Mouse (Mus musculus) neural tube, embryonic 10.5 days (tissue): ENCODE results near the gene Nol6.

Experiments
- DNase-seq: peaks from one replicate; pipeline ENCODE4 v3.0.0-alpha.2; 2017; ENCODE audit warnings: low spot score; ENCODE audit errors: extremely low spot score

Nol6 gene

DNA sequence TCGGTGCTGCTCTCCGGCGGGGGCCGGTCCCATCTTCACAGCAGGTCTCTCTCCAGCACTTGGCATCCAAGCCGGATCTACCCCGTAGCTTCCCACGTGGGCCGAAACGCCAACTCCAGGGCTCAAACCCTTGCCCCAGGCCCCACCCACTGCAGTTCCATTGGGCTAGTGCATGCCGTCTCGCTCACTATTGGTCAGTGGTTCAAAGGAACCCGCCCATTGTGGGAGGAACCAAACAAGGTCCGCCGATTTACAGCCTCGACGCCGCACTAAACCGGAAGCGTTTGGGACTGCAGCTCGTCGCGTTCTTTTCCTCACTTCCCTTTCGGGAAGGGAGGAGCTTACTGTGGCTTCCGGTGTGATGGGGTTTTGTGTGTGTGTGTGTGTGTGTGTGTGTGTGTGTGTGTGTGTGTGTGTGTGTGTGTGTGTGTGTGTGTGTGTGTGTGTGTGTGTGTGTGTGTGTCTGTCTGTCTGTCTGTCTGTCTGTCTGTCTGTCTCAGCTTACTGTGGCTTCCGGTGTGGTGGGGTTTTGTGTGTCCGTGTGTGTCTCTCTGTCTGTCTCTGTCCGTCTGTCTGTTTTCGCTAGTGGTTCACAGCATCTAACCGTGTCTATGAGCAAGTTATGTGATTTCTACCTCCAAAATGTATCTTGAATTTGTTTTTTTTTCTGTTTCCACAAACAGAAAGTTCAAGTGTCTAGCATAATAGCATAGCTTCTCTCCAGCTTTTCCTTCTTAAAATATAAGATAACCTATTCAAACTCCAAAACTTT, at the start of gene Nol6:
Gene Nol6 (minus strand): TSS at position 276 of the 772 bp plus-strand sequence.
- peak; percentile 94 for DNase-seq

DNA sequence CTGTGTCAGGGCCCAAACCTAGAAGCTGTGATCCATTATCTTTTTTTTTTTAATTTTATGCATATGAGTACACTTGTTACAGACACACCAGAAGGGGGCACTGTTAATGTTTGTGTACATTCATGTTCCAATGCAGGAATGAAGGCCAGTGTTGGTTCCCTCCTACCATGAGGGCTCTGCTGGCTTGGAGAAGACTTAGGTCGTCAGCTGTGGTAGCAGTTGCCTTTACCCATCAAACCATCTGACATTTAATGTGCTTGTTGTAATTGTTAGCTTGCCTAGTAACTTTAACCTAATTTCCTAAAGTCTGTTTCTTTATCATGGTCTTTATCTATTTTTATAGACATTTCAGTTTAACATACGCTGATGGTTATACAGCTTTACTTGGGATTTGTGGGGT, 46.7 kb upstream of the Nol6 start:
- no peak for DNase-seq

DNA sequence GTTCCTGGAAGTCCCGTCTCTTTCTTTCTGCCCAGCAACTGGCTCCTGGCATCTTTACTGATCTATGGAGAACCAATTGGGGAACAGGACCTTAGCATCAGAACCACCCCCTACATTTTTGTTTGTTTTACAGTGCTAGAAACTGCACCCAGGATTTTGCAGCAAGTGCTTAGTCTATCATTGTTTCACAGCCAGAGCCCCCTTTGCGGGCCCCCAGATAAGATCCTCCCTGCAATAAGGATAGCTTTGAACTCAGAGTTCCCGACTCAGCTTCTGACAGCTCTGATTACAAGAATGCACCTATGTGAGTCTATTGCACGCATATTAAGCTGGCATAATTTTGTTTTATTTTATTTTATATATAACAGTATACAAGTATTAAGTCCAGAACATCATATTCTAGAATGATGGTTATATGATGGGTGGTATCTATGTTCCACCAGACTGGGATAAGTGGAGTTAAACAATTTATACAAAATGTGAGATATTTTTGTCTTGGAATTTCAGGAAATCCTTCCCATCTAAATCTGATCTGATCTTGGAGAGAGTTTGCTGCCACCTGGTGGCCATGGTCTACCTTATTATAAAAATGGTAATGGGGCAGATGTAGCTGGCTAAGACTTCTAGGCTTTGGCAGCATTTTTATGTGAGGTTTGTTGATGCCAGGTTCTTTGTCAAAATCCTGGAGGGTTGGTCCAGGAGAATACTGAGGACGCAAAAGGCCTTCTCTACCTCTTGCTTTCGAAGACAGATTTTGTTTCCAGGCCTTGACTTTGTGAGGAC, 41.6 kb upstream of the Nol6 start:
- peak; percentile 73 for DNase-seq

DNA sequence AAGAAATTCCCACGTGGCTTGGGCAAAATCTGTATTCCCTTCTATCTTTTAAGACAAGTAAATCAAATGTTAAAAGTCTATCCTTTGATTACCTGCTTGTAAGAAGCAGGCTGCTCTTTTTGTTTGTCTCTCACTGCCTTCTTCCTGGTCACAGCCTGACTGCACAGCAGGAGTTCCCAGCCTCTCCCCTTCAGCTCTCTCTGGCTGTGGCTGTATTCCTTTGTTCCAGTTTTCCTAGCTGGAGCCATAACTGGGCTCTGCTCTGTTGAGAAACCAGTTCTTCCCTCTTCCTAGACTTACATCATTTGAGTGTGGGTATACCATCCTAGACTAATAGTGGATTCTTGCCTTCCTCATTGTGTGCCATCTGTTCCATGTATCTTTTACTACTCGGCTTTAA, 40.7 kb upstream of the Nol6 start:
- DNase-seq: no peak

DNA sequence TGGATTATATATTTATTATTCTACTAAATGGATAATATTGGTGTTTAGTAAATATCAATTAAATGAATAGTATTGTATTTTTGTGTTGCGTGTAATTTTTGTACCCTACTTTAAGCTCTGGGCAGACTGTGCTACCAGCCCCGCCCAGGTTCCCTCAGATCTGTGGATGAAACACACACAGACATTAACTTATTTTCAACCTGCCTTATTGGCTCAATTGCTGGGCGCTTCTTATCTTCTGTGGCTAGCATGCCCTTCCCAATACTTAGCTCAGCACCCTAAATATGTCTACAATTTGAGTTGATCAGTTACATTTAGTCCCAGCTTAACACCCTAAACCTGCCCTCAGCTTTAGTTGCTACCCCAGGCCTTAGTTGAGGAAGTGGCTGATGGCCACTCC, 37.0 kb upstream of the Nol6 start:
- DNase-seq: no peak

DNA sequence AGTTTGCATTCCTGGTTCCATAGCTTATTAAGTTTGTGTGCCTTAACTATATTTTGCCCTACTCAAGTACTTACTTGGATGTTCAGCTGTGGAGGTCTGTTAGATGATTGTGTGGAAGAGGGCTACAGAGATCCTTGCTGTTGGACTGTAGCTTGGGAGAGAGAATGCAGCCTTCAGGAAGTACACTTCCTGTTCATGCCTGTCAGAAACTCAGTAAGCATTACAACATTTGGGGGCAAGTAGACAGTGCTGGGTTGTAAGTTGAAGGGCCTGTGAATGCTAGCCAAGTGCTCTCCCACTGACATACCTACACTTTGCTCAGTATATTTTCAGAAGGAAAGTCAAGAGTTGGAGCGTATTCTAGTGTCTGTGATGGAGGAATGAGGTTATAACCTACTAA, 34.0 kb upstream of the Nol6 start:
- DNase-seq: no peak

DNA sequence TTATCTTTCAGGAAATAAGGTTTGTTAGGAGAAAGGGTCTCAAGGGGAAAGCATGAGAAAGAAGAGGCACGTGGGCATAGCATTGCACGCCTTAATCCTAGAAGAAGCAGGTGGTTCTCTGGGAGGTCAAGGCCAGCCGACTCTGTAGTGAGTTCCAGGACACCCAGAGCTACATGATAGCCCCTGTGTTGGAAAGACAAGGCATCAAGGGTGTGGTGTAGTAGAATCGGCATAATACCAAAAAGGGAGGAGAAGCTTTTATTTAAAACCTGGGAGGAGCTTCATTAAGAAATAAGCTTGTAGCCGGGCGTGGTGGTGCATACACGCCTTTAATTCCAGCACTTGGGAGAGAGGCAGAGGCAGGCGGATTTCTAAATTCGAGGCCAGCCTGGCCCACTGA, 32.7 kb upstream of the Nol6 start:
- DNase-seq: no peak

DNA sequence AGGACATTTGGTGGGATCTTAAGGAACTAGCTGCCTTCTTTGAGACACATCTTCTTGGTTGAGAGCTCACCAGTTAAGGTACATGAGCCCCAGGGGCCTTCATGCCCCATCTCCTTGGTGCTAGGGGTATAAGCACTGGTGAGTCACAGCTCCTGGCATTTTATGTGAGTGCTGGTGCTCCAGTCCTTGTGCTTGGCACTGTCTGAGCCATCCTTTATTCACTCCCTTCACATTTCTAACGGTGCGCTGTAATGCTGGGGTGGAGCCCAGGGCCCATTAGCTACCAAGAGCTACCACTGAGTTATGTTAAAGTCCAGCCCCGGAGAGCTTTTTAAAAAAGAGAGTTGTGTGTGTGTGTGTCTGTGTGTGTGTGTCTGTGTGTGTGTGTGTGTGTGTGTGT, 28.9 kb upstream of the Nol6 start:
- no peak for DNase-seq

DNA sequence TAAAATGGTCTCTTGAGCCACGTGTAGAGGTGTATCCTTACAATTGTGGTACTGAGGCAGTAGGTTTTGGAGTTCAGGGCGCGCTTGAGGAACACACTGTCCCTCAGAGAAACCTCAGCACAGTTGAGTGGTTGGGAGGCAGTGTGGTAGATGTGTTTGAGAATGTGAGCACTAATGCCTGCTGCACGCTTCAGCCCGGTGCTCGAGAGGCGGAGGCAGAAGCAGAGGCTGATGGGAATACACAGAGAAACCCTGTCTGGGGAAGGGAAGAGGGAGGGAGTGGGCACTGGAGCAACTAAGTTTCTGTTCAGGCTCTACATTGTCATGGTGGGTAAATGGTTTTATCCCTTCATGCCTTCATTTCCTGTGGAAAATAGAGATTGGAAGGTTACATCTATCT, 26.9 kb upstream of the Nol6 start:
- no peak for DNase-seq

DNA sequence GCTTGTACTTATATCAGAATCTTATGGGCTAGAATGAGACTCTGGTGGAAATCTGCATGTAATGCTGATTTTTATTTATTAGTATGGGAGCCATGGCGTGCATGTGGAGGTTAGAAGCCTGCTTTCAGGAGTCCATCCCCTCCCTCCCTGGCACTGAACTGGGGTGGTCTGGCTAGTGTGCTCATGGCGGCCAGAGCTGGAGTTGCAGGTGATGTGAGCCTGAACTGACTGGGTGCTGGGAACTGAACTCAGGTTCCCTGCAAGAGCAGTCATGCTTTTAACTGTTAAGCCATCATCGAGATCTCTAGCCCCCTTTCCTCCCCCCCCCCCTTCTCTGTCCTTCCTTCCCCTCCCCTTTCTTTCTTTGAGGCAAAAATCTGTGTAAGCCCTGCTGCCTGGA, 25.6 kb upstream of the Nol6 start:
- no peak for DNase-seq

DNA sequence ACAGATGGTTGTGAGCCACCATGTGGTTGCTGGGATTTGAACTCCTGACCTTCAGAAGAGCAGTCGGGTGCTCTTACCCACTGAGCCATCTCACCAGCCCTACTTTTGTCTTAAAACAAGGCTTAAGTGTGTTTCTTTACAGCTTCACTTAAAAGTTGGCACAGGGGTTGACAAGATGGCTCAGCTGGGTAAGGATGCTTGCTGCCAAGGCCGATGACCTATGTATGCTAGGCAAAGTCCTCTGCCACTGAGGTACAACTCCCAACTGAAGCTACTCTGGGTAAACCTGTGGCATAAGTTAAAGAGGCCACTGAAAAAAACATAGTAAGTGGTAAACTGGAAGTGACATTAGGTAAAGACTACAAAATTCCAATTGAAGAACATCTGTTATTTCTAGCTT, 18.3 kb upstream of the Nol6 start:
- no peak for DNase-seq

DNA sequence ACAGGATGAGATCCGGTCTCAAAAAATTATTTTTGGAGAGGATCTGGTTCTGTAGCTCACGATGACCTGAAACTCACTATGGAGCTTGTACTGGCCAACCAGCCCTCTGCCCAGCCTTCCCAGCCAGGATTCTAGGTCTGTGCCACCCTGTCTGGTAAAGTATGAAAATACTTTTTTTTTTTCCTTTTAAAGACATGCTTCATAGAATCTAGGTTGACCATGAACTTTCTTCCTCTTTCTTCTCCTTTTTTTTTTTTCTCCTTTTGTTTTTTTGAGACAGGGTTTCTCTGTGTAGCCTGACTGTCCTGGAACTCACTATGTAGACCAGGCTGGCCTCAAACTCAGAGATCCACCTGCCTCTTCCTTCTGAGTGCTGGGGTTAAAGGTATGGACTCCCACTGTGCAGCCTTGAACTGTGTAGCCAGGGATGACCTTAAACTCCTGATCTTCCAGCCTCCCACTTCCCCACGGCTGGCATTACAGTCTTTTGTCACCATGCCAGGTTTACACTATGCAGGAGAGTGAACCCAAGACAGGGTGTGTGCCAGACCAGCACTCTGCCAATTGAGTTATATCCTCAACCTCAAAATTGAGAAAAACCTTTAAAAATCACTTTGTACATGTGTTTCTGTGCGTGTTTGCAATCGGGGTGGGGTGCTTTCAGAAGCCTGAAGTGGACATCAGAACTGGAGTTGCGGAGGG, 16.1 kb upstream of the Nol6 start:
- no peak for DNase-seq

DNA sequence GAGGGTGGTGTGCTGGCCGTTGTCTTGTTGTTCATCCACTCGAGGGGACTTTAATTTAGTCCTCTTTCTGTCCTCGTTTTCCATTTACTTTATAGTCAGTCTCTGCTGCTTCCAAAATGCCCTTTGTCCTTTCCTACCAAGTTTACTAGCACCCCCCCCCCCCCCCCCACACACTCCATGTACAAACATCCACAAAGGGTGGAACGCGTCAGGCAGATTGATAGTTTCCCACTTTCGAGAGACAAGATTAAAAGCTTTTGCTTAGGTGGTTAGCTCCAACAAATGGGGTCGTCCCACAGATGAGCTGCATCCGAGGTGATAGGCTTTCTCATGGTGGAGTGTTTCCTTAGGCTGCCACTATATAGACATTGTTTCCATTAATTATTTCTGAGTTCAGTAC, 12.6 kb upstream of the Nol6 start:
- no peak for DNase-seq

DNA sequence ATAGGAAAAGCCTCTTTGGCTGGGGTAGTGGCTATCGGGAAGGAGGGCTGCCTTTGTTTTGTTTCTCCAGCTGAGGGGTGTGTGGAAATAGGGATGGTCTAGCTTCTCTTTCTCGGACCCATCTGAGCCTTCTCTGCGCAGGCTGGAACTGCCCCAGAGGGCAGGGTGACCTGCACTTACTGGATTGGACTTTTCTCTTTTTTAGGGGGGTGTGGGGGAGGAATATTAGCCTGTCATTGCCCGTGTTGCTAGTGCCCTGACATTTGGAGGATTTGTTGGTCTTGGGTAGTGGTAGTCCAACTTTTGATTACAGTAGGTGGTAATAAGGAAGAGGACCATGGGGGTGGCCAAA, 12.2 kb upstream of the Nol6 start:
- no peak for DNase-seq

DNA sequence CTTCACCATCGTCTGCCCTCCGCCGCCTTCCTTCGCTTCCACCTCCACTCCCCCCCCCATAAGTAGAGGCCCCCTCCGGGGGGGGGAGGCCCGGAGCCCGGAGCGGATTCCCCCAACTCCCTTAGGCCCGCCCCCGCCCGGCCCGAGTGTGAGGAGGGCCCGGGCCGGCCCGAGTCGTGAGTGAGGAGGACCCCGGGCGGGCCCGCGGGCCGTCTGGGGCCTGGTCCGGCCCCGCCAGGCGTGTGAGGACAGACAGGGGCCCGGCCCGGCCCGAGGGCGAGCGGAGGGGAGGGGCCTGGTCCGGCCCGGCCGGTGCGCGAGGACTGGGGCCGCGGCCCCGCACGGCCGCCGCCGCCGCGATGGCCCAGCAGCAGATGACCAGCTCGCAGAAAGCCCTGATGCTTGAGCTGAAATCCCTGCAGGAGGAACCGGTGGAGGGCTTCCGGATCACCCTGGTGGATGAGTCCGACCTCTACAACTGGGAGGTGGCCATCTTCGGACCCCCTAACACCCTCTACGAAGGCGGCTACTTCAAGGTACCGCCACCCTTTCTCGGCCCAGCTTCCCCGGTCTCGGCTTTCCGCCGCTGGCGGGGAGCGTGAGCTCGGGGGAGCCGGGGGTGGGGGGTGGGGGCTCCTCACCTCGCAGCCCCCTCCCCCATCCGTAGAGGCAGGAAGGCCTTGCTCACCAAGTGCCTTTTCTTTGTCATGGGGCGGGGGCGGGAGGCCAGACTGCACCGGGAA, 11.6 kb upstream of the Nol6 start, which contains the start of gene Ube2r2:
Gene Ube2r2 (plus strand): TSS at position 33 of the 743 bp plus-strand sequence.
- DNase-seq: peak; percentile 88

DNA sequence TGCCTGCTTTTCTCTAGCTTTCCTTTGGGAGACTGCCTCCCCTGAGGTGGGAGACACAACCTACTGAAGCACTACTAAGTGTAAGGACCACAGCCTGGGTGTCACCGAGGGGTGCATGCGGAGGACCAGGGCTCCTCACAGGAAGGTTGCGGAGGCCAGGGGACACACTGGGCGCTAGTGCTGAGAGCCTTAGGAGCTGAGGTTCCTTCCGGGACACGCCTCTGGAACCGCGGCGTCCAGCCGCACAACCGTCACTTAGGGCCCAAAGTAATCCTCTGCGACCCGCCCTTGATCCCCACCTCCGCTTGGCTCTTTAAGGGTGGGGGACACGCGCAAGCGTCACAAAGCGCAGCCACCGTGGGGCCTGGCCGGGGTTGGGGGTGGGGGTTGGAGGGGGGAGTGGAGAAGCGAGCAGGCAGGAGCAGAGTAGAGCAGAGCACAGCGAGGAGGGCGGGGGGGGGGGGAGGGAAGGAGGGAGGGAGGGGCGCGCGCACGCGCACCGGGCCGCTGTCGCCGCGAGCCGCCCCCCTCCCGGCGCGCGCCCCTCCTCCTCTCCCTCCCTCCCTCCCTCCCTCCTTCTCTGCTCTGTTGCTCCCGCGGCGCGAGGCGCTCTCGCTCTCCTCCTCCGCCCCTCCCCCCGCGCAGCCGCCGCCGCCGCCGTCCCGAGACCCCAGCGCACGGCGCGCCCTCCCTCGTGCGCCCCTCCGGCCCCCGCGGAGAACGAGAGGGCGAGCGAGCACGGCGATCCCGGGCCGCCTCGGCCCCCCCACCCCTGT, 10.9 kb upstream of the Nol6 start:
- DNase-seq: peak; percentile 87

DNA sequence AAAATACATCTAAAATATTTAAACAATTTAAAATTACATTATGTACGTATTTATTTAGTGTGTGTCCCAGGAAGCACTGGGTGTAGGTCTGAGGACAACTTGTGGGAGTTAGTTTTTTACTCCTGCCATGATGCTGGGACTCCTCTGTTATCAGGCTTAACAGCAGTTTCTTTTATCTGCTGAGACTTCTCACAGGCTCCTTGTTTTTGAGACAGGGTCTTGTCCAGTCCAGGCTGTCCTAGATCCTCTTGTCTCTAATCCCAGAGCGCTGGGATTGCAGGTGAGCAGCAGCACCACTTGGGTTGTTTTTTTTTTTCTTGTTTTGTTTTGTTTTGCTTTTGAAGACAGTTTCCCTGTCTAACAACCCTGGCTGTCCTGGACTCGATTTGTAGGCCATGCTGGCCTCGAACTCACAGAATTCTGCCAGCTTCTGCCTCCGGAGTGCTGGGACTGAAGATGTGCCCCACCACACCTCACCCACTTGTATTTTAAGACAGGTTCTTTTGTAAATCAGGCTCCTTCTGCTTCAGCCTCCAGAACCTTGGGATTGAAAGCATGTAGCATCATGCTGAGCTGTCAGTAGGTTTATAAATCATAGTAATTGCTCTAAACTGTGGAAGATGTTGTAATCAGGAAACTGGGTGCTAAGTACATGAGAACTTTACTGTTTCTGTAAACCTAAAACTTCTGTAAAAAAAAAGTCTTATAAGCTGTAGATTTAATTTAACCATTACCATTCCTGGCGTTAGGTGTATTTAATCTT, 9.5 kb upstream of the Nol6 start:
- DNase-seq: no peak

DNA sequence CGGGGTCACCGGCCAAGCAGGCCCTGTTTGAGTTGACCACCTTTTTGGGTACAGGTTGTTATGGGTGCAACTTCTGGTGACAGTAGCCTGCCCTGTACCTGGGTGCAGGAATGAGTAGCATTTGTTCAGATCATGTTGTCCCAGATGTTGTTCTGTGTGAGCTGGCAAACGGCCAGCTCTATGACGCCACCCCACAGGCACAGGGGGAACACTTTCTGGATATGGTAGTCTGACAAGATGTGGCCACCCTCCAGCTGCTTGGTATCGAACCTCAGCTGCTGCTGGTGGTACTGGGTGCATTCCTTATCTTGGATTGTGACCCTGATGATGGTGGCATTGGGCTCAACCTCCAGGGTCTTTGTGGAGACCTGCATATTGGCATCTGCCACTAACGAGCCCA, 8.2 kb upstream of the Nol6 start:
- no peak for DNase-seq

DNA sequence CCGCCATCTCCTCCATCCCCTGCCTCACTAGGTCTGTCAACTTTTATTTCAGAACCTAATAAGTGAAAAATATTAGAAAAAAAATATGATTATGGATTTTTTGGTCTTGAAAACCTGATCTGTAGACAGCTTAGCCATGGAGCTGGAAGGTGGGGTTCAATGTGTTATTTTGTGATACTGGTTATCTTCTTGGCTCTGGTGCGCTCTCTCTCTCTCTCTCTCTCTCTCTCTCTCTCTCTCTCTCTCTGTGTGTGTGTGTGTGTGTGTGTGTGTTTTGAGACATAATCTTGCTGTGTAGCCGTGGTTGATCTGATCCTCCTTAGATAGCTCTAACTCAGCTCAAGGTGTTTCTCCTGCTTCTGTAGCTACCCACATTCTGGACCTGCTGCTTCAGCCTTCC, 5.6 kb upstream of the Nol6 start:
- no peak for DNase-seq

DNA sequence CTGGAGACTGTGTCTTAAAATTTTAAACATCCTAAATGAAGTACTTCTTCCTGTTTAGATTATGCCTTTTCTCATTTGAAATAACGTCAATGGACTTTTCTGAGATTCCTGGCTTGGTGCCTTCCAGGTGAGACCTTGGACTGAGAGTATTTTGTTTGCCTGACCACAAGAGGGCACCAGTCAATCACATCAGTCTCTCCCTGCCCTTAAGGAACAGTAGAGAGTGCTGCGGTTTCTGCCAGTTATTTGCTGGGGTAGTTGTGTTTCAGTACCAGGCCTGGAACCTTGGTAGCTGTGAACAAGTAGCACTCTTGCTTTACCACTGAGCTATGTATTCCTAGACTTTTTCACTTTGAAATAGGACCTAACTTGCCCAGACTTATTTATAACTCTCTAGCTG, 5.2 kb upstream of the Nol6 start:
- DNase-seq: peak; percentile 32
